Mouse (Mus musculus): ENCODE measurements around the gene Arhgap9.
A peak's percentile ranks its signal among the peaks of the same experiment; 100 is the strongest.

- TF ChIP-seq CTCF (IDR thresholded peaks at IDR 0.05; ENCODE audit: extremely low read depth, insufficient read length, insufficient replicate concordance, low read depth, low read length) (no peak), POLR2A (IDR thresholded peaks at IDR 0.05; ENCODE audit: low read depth, low read length) (peak; percentile 17; the same call in 1 of the 2 replicates)
Observed at GRCm38 (mm10) chr10:127288328-127288799, 33.4 kb upstream of the Arhgap9 start.

All from small intestine, adult 2 months (tissue).